Comparison of ENCODE assay signal across 8 mouse cellular contexts in genomic region chr11:5259944-5260598, GRCm38 (mm10). TPM values are rescaled to one million over a fixed set of nuclear protein-coding genes. Genes with fewer than 3 reads are reported as not detected.
DNase-seq lines count a peak whose midpoint lies in the region; ATAC-seq and TF ChIP-seq lines count a peak whose summit lies in the region.

No protein-coding gene starts in this region.

- no peaks in the 10 kb centered on the region for H3K36me3 ChIP-seq in heart, embryonic 13.5 days
- no peaks in the 10 kb centered on the region for H3K36me3 ChIP-seq in hindbrain, postnatal 0 days (ENCODE audit: insufficient read depth, low read length)

- DNase-seq in heart, postnatal 14 days = no peak
- no peak for DNase-seq in hindbrain, postnatal 0 days (ENCODE audit: low spot score)
- DNase-seq in naive thymus-derived CD4-positive, alpha-beta T cell, adult 2 months (ENCODE audit: low read depth) = peak; percentile 76
- no peak for DNase-seq in spleen, postnatal 4 days (ENCODE audit: low spot score in 2 of 2)
- no peak for DNase-seq in spleen, postnatal 14 days (ENCODE audit: low spot score in 2 of 2)
- no peak for DNase-seq in left cerebral cortex, postnatal 4 days

- H3K4me1 ChIP-seq in heart, embryonic 13.5 days = peaks cover 66% of the 10 kb centered on the region
- H3K4me1 ChIP-seq in cortical plate, adult 2 months (ENCODE audit: control insufficient read depth, insufficient read depth, low read length) = peaks cover 1% of the 10 kb centered on the region; the same call in 1 of the 2 replicates
- H3K4me1 ChIP-seq in hindbrain, postnatal 0 days (ENCODE audit: insufficient read depth, low read length) = peaks cover 4% of the 10 kb centered on the region; the same call in 1 of the 2 replicates

- no peaks in the 10 kb centered on the region for H3K9me3 ChIP-seq in heart, embryonic 13.5 days
- H3K9me3 ChIP-seq in hindbrain, postnatal 0 days (ENCODE audit: low read length) = no peaks in the 10 kb centered on the region

- ATAC-seq in heart, embryonic 13.5 days (ENCODE audit: extremely low read depth, insufficient number of reproducible peaks, low FRiP score, low TSS enrichment) = no peak
- no peak for ATAC-seq in hindbrain, postnatal 0 days

- intact Hi-C loops in heart, postnatal 14 days (cut with DNase I) = loop anchor here (2.0 to 5.0 kb wide), 2 partner anchors 15 to 68 kb away; no protein-coding TSS in a partner anchor
- intact Hi-C loops in left cerebral cortex, postnatal 4 days (cut with DNase I) = no loop called here

- 33% methylated on average over 10 of the region's 10 CpGs for WGBS in heart, embryonic 13.5 days
- 48% methylated on average over 10 of the region's 10 CpGs for WGBS in hindbrain, postnatal 0 days

- no peak for TF ChIP-seq POLR2A in cortical plate, adult 2 months (IDR thresholded peaks at IDR 0.05; ENCODE audit: extremely low read depth, insufficient read depth, low read length)

- peak overlapping the region; percentile 88 for H3K27ac ChIP-seq in heart, embryonic 13.5 days (replicated peaks)
- H3K27ac ChIP-seq in cortical plate, adult 2 months (ENCODE audit: insufficient read depth, low read length) = no peak overlapping the region
- no peak overlapping the region for H3K27ac ChIP-seq in hindbrain, postnatal 0 days

- H3K27me3 ChIP-seq in heart, embryonic 13.5 days (replicated peaks) = no peaks in the 10 kb centered on the region
- no peaks in the 10 kb centered on the region for H3K27me3 ChIP-seq in hindbrain, postnatal 0 days (ENCODE audit: insufficient read depth, low read length)

- H3K4me3 ChIP-seq in heart, embryonic 13.5 days = peak overlapping the region; percentile 89
- H3K4me3 ChIP-seq in cortical plate, adult 2 months (ENCODE audit: insufficient read depth, low read length) = peak overlapping the region; percentile 65; the same call in 1 of the 2 replicates
- H3K4me3 ChIP-seq in hindbrain, postnatal 0 days (ENCODE audit: low read length) = 0 out of 2 replicates have a peak overlapping the region, but pooled peaks have one; percentile 76

- peak overlapping the region; percentile 98 for H3K9ac ChIP-seq in heart, embryonic 13.5 days
- no peak overlapping the region for H3K9ac ChIP-seq in hindbrain, postnatal 0 days (replicated peaks; ENCODE audit: low read length)

- TF ChIP-seq CTCF in cortical plate, adult 2 months (IDR thresholded peaks at IDR 0.05; ENCODE audit: extremely low read depth, insufficient read depth, low read length) = no peak
- no peak for TF ChIP-seq CTCF in hindbrain, postnatal 0 days (IDR thresholded peaks at IDR 0.05; ENCODE audit: low read depth)

- H3K4me2 ChIP-seq in heart, embryonic 13.5 days = peak overlapping the region; percentile 84
- peak overlapping the region; percentile 64 for H3K4me2 ChIP-seq in hindbrain, postnatal 0 days (ENCODE audit: low read depth, low read length)

RNA-seq across cellular contexts. Expression of gene Kremen1, which starts 1.3 kb away (rescaled TPM):
- 29.0 and 29.2 TPM in 2 replicates for polyA plus RNA-seq in heart, embryonic 13.5 days (2015; fragmentation: Nextera tagmentation; extraction: Ambion mirVana)
- 10 to 100 TPM; 69.9 to 70.5 TPM for total RNA-seq in heart, postnatal 14 days (2021)
- polyA plus RNA-seq in cortical plate, adult 2 months (2012; rRNA removed) = 10.4 and 10.6 TPM in 2 replicates
- 14.8 and 18.5 TPM in 2 replicates for total RNA-seq in hindbrain, postnatal 0 days (2014; rRNA removed)
- polyA plus RNA-seq in hindbrain, postnatal 0 days (2015; fragmentation: Nextera tagmentation; extraction: Ambion mirVana) = 3.2 and 3.6 TPM in 2 replicates
- total RNA-seq in left cerebral cortex, postnatal 4 days (2021) = 1 to 10 TPM; 9.0 to 9.8 TPM
